Mouse (Mus musculus) C2C12 (cell line): ENCODE measurements around the gene St3gal4.

Experiments
- CTCF ChIP-seq: IDR thresholded peaks from one replicate; pipeline ENCODE4 v1.5.1; 2011; ENCODE audit not compliant: control insufficient read depth, insufficient read depth, insufficient read length
- MYOD1 ChIP-seq: IDR thresholded peaks from one replicate; pipeline ENCODE4 v1.6.1; 2011; ENCODE audit warnings: low read depth; ENCODE audit not compliant: control insufficient read depth, insufficient read length
- USF1 ChIP-seq: IDR thresholded peaks from one replicate; pipeline ENCODE4 v1.6.1; 2011; ENCODE audit warnings: low read depth, mild to moderate bottlenecking, control low read depth, moderate library complexity

GRCm38 (mm10) chr9:35045031-35045531, 74.0 kb downstream of the St3gal4 start:
- TF ChIP-seq CTCF (no peak), MYOD1 (no peak), USF1 (no peak)
